Mouse (Mus musculus): ENCODE results near the gene Th. TPM values are rescaled to one million over a fixed set of nuclear protein-coding genes. Genes with fewer than 3 reads are reported as not detected.

The Th gene
- total RNA-seq, 2 experiments from 2014 or later: 0.44 to 1.6 TPM

DNA sequence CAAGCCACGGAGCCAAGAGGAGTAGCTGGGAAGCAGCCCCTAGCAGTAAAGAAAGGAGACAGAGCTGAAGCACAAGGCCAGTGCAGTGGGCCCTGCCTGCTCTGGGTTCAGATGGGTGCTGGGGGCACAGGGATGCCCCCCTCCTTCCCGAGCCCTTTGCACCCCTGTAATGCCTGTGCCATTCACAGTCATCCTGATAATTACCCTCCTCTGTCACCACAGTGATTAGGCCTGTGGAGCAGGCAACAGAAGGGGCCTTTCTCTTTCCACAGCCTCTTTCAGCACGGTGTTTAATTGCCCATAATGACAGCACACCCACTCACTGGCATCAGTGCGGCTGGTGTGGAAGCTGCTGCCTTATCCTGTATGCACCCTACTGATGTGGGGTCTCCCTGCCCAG lies 28.0 kb downstream of the Th start:
- DNase-seq (ENCODE audit: low spot score in 2 of 2): no peak

DNA sequence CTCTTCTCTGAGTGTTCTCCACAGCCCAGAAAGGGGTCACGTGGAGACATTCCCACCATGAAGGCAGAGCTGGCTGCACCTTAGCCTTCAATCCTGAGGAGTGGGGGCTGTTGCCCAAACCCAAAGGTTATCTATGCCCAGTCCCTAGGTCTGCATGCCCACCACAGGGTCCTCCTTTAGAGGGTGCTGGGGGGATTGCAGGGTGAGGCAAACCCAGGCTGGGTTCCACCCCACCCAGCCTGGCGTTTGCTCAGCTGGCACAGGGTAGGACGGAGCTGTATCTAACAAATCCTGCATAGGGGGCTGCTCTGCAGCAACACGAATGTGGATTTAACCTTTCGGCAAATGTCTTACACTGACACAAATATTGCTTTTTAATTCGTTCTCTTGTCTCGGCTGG lies 29.2 kb downstream of the Th start:
- DNase-seq (ENCODE audit: low spot score in 2 of 2): no peak

DNA sequence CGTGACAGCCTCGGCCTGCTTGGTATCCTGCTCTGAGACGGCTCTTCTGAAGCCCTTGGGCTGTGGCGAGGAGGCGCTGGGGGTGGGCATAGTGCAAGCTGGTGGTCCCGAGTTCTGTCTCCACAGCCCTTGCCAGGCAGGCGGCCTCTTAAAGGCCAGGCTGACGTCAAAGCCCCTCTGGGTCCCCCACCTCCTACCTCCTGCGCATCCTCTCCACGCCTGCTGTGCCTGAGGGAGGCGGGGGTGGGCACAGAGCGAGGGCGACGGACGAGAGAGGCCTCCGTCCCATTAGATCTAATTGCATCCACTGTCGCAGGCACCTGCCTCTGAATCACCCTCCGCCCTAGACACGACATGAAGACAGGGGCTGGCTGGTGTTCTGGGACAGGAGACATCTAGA lies 31.1 kb downstream of the Th start:
- peak in 1 of 2 experiments; percentile 12 for DNase-seq (ENCODE audit: low spot score in 2 of 2)

DNA sequence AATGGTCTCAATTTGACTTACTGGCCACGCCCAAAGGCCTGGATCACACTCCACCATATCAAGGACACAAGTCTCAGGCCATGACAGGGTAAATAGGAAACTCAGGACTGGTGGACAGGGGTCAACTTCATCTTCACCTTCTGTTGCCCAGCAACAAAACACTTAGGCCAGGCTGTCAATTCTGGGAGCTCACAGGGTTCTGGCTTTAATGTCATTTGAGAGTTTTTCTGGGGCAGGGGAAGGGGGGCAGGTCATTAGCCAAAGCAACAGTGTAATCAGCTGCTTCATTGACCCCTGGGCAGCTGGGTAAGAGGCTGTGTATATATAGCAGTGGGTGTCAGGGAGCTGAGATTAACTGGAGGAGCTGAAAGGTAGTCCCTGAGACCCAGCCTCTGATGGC lies 33.5 kb downstream of the Th start:
- DNase-seq (ENCODE audit: low spot score in 2 of 2): peak in 1 of 2 experiments; percentile 13

DNA sequence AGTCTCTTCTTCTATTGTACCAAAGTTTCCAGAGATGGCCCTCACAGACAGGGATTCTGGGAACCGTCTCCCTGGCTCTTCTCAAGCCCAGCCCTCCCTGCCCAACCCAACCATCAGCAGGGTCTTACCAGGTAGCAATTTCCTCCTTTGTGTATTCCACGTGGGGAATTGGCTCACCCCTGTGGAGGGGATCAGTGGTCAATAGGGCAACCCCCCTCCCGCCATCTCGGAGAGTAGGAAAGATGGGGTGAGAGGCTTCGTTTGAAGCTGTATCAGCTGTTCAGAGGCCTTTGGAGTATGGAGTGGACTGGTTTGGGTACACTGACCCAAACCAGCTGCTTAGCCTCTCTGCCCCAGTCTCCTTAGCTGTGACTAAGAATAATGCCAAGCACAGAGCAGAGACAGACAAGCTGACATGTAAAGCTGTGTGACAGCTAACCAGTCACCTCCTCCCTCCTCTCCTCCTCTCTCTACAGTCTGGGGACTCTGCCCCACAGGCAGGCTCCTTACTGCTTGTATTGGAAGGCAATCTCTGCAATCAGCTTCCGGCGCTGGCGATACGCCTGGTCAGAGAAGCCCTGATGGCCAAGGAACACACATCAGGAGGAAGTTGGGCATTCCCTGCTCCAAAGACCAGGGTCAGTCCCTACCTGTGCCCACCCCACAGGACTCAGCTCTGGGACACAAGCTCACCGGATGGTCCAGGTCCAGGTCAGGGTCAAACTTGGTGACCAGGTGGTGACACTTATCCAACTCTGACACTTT lies 34.8 kb downstream of the Th start:
- peak in 1 of 2 experiments; percentile 14 for DNase-seq (ENCODE audit: low spot score in 2 of 2)

DNA sequence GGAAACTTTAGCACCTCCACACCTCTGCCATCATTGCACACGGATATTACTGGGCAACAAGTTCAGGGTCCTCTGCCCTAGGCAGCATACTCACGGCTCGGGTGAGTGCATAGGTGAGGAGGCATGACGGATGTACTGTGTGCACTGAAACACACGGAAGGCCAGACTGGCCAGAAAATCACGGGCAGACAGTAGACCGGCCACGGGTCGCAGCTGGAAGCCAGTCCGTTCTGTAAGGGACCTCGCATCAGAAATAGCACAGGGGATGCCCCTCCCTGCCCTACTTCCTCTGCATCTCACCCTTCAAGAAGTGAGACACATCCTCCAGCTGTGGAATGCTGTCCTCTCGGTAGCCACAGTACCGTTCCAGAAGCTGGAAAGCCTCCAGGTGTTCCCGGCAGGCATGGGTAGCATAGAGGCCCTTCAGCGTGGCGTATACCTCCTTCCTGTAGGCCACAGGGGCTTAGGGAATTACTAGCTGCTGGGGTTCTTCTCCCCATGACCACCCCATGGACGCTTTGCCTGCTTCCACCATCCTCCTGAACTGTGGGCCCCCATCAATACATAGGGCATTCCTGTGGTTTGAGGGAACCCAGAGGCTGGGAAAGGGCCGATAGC lies 35.6 kb downstream of the Th start:
- no peak for DNase-seq (ENCODE audit: low spot score in 2 of 2)

DNA sequence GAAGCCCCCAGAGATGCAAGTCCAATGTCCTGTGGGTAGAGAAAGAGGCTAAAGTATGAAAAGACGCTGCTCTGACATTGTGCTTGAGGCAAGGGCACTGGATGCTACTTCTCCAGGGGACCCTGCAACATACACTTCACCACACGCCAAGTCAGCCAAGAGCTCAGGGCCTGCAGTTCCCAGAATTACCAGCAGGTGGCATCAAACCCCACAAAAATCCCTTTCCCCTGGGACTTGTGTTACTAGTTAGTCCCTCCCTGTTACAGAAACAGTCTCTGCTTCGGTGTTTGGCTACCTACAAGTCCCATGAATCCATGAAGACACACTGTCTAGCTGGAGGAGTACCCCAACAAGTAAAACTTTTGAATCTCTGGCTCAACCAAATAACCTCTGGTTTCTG lies 36.3 kb downstream of the Th start:
- DNase-seq (ENCODE audit: low spot score in 2 of 2): peak; percentile 55 to 63

DNA sequence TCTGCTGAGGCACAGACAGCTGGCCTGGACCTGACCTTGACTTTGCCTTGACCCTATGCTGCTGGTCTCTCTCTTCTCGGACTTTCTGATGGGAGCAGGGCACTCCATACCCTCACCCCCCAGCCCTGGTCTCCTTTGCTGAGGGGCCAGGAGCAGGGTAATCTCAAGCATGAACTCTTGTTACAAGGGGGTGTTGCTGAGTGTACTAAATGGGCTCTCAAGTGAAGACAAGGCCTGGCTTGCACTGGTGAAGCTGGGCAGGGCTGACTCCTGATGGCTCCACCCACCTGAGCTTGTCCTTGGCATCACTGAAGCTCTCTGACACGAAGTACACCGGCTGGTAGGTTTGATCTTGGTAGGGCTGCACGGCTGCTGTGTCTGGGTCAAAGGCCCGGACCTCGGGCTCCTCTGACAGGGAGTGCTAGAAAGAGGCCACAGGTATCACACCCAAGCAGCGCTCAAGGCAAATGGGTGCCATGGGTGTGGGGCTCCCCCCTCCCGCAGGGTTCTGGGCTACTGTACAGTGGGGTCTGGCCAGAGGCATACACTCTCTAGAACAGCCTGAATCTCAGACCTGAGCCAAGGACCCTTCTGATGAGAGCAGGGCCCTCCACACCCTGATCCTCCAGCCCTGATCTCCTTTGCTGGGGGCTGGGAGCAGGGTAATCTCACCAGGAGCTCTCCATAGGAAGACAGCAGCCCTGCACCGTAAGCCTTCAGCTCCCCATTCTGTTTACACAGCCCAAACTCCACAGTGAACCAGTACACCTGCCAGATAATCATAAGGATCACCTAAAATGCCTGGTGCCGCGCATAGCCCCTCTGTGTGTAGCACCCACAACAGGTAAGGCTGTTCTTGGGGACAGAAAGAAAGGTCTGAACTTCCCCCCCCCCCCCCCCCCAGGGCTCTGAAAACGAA lies 36.9 kb downstream of the Th start:
- DNase-seq (ENCODE audit: low spot score in 2 of 2): no peak

DNA sequence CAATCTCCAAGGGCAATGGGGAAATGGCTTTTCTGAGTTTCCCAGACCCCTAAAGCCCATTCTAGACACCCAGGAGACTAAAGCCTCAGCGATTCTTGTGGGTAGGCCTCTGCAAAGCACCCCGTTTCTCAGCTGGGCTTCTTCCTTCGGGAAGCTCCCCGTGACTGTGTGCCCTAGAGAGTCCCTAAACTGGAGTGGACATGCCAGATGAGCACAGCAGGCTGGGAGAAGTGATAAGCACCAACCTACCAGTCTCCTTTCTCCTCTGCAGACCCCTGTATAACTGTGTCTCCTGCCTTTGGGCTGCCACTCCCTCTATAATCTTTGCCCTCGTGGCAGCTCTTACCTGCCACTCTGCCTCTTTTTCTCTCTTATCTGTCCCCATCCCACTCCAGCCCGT lies 37.6 kb downstream of the Th start:
- no peak for DNase-seq (ENCODE audit: low spot score in 2 of 2)

DNA sequence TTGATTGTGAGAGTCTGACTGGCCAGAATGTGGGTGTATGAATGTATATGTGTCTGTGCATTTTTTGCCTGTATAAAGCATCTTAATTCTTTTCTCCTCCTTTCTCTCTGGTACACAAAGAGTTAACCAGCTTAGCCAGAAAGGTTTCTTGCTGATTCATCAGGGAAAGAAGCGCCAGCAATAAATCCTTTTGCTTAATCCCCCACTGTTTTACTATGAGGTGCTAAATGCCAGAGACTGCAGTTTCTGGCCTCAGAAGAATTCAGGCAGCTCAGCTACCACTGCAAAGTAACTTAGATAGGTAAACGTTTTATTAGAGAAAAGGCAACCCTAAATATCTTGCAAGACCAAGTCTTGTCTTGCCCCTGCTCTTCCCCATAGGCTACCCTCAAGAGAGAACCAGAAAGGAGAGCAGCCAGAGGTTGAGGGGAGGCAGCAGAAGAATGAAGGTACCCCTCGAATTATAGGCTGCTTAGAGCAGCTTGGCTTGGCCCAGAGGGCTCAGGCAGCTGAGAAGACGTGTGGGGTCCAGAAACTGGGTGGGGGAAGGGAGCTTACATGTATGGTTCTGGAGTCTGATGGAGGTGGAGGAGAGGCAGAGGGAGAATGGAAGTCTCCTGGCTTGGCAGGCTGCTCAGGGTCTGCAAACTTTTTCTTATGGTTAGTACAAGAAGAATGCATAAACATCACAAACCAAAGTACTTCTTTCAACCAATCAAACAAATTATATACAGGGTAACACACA lies 61.3 kb downstream of the Th start:
- DNase-seq (ENCODE audit: low spot score in 2 of 2): no peak

DNA sequence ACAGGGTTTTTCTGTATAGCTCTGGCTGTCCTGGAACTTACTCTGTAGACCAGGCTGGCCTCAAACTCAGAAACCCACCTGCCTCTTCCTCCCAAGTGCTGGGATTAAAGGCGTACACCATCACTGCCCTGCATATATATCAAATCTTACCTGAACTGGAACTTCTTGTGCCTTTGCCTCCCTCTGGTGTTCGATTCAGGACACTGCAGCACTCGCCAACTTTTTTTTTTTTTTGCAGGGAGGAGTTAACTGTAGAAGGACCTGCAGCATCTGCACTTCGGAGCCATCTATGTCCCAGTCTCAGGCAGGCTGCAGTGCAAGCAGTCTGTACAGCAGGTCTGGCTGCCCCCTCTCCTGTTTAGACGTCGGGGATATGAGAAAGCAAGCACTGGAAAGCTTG lies 80.2 kb downstream of the Th start:
- DNase-seq (ENCODE audit: low spot score in 2 of 2): peak in 1 of 2 experiments; percentile 9

Other genes starting within 250 kb of the Th start
- not detected for gene Ins2, start 187.7 kb downstream of the Th start, total RNA-seq (2021)
- under 1 TPM in 1 of 2 experiments, not detected in 1; 0.22 TPM for gene Ascl2, start 38.1 kb upstream of the Th start, total RNA-seq (2021)
- under 1 TPM; 0.88 to 0.96 TPM for gene Tspan32, start 73.9 kb upstream of the Th start, total RNA-seq (2021)
- gene Cd81, start 121.6 kb upstream of the Th start, total RNA-seq (2021): 100 to 1,000 TPM; 347 to 375 TPM
- gene Tssc4, start 138.1 kb upstream of the Th start, total RNA-seq (2021): 10 to 100 TPM; 24.5 to 26.8 TPM
- 10 to 100 TPM in 1 of 2 experiments, 1 to 10 TPM in 1; 10.0 to 10.3 TPM for gene Trpm5, start 163.5 kb upstream of the Th start, total RNA-seq (2021)
- 1 to 10 TPM; 6.0 to 7.7 TPM for gene Kcnq1, start 175.2 kb upstream of the Th start, total RNA-seq (2021)

Data from gastrocnemius, postnatal 4 days (tissue).